Mouse (Mus musculus) macrophage (primary cell): Measurements from ENCODE around the gene Nt5c3. TPM values are rescaled to one million over a fixed set of nuclear protein-coding genes. Genes with fewer than 3 reads are reported as not detected.

ENCODE experiments used
- H3K27ac ChIP-seq: fragments of 350-480 bp; formaldehyde crosslinking; 2 replicates; pipeline ENCODE4 v1.9.0; 2021
- H3K36me3 ChIP-seq: fragments of 350-480 bp; formaldehyde crosslinking; 2 replicates; pipeline ENCODE4 v1.9.0; 2021; ENCODE audit errors: inconsistent target
- H3K4me3 ChIP-seq: fragments of 350-480 bp; formaldehyde crosslinking; 2 replicates; pipeline ENCODE4 v1.9.0; 2021; ENCODE audit errors: inconsistent target
- H3K79me2 ChIP-seq: fragments of 350-480 bp; formaldehyde crosslinking; 2 replicates; pipeline ENCODE4 v1.9.0; 2021; ENCODE audit errors: inconsistent target
- WGBS: methylation state at CpG from one replicate; pipeline ENCODE4 v1.1.7; 2026; ENCODE audit warnings: inconsistent platforms; ENCODE audit not compliant: missing documents; 5-methylcytosine and 5-hydroxymethylcytosine counted together
- polyA plus RNA-seq: library from polyadenylated mRNA; stranded (reverse); fragments of 250-400 nt; gene quantifications from 3 replicates; pipeline ENCODE4 v1.2.4, GENCODE M21; 2018; ENCODE audit warnings: inconsistent platforms

Gene Nt5c3
- polyA plus RNA-seq, 1 experiment from 2014 or later, result 31.6 TPM

DNA sequence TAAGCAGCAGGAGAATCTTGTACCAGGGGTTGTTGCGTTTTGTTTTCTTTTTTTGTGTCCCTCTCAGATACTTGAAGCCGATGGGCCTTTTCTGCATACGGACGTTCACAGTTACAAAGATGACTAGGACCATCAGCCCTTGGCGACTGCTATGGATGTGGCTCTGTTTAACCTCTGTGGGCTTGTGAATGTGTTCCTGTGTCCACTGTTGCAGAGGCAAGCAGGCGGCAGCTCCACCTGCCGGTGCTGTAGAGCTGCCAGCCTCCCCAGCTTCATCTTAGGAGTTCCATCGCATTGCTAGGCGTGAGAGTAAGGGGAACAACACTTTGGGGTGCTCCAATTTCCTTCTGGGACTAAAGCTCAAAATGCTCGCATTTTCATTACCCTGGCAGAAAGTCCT, 88.2 kb downstream of the Nt5c3 start:
- H3K4me3 ChIP-seq, result no peak overlapping the region
- H3K27ac ChIP-seq, result no peak overlapping the region
- 100% methylated on average over 8 of the region's 10 CpGs for WGBS
- no peaks in the 10 kb centered on the region for H3K79me2 ChIP-seq
- no peaks in the 10 kb centered on the region for H3K36me3 ChIP-seq

DNA sequence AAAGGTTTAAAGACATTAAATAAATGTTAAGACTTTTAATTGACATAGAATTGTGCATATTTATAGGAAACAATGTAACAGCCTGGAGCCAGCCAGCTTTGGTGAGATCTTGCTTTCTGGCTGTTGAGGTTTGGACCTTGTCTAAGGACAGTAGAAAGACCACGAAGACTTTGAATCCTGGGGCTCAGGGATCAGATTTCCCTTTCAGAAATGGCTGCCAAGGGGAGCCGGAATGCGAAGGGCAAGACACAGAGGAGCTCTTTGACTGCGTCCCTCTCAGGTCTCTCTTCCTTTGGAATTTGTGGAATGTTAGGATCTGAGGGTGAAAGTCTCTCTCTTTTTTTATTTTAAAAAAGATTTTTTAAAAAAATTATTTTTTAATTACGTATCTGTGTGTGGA, 89.0 kb downstream of the Nt5c3 start:
- Histone ChIP-seq H3K36me3 (no peaks in the 10 kb centered on the region), H3K4me3 (no peak overlapping the region)
- 92% methylated on average over 5 of the region's 5 CpGs for WGBS

DNA sequence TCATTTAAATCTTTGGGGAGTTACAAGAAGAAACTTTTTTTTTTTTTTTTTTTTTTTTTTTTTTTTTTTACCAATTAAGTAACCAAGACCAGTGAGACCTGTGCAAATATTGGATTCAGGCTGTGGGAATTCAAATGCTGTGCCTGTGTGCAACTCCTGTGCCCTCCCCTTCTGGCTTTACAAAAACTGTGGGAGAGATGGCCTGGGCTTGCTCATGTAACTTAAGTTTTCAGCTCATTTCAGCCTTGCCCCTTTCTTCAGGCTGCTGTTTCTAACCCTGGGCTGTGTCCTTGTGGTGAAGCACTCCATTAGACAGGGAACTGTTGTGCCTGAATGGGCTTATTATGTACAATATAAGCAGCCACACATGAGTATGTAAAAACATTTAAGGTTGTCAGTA, 90.9 kb downstream of the Nt5c3 start:
- Histone ChIP-seq H3K79me2 (no peaks in the 10 kb centered on the region), H3K4me3 (no peak overlapping the region), H3K36me3 (no peaks in the 10 kb centered on the region), H3K27ac (no peak overlapping the region)

More for the DNA sequence above, 89.0 kb downstream of the Nt5c3 start:
- H3K79me2 ChIP-seq, result no peaks in the 10 kb centered on the region
- H3K27ac ChIP-seq, result no peak overlapping the region

DNA sequence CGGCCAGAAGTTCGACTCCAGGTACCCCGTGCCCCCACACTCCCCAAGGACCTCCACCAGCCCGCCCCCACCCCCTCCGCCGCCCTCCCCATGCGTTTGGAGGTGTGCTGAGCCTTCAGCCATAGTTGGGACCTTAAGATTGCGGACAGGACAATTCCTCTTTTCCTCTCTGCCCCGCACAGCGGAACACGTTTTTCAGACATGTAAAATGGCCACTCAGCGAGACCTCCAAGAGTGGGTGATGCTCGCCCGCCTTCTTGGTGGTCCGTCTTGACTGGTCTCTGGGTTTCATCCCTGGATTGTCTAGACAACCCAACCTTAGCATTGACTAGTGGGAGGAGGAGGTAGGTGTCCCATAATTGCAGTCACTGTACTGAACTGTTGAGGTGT, 91.3 kb downstream of the Nt5c3 start:
- H3K4me3 ChIP-seq, result no peak overlapping the region; the same call in 1 of the 2 replicates
- WGBS, result 16% methylated on average over 7 of the region's 15 CpGs
- H3K36me3 ChIP-seq, result no peaks in the 10 kb centered on the region
- no peak overlapping the region for H3K27ac ChIP-seq
- H3K79me2 ChIP-seq, result no peaks in the 10 kb centered on the region

Other genes starting within 250 kb of the Nt5c3 start
- 28.8 to 54.4 TPM (median 39.2 TPM) in 3 replicates for gene Lsm5, start 219.2 kb downstream of the Nt5c3 start, polyA plus RNA-seq
- 11.5 to 18.4 TPM (median 12.3 TPM) in 3 replicates for gene Avl9, start 209.0 kb downstream of the Nt5c3 start, polyA plus RNA-seq
- gene Kbtbd2, start 126.1 kb downstream of the Nt5c3 start, polyA plus RNA-seq, result 21.0 to 33.2 TPM (median 27.7 TPM) in 3 replicates
- 8.7 to 10.5 TPM (median 9.6 TPM) in 3 replicates for gene Fkbp9, start 91.9 kb downstream of the Nt5c3 start, polyA plus RNA-seq
- gene Vmn1r4, start 83 bp upstream of the Nt5c3 start, polyA plus RNA-seq, result 0.09 to 0.11 TPM in 2 of 3 replicates, not detected in the other
- not detected in 3 replicates for gene Vmn1r5, start 46.3 kb upstream of the Nt5c3 start, polyA plus RNA-seq
- gene Vmn1r6, start 73.3 kb upstream of the Nt5c3 start, polyA plus RNA-seq, result not detected in 3 replicates
- gene Vmn1r7, start 101.4 kb upstream of the Nt5c3 start, polyA plus RNA-seq, result not detected in 3 replicates
- not detected in 3 replicates for gene Vmn1r8, start 108.4 kb upstream of the Nt5c3 start, polyA plus RNA-seq
- gene Vmn1r9, start 142.9 kb upstream of the Nt5c3 start, polyA plus RNA-seq, result not detected in 3 replicates
- not detected in 3 replicates for gene Vmn1r10, start 185.5 kb upstream of the Nt5c3 start, polyA plus RNA-seq
- not detected in 3 replicates for gene Vmn1r11, start 209.5 kb upstream of the Nt5c3 start, polyA plus RNA-seq
- not detected in 3 replicates for gene Vmn1r12, start 233.0 kb upstream of the Nt5c3 start, polyA plus RNA-seq